Mouse (Mus musculus) embryonic facial prominence, embryonic 12.5 days (tissue): ENCODE data around the gene Vmn2r62. TPM values are rescaled to one million over a fixed set of nuclear protein-coding genes. Genes with fewer than 3 reads are reported as not detected.
"Not testable (repeated sequence)": the region's sequence is repeated elsewhere in the genome, so short reads cannot be mapped to it uniquely, and the experiment has no call there.

Experiments
- ATAC-seq: fragments of 200-750 bp; cut with Nextera tagmentation; 2 replicates; pipeline ENCODE4 v1.8.0; 2017; ENCODE audit not compliant: insufficient number of reproducible peaks, insufficient read depth, low FRiP score, low TSS enrichment
- H3K27ac ChIP-seq: fragments of 300-500 bp; sonication (generic); 2 replicates; pipeline ENCODE4 v1.5.1; 2016; ENCODE audit warnings: mild to moderate bottlenecking
- H3K27me3 ChIP-seq: fragments of 300-500 bp; sonication (generic); 2 replicates; pipeline ENCODE4 v1.6.1; 2016; ENCODE audit warnings: mild to moderate bottlenecking, moderate library complexity
- H3K36me3 ChIP-seq: fragments of 300-500 bp; sonication (generic); 2 replicates; pipeline ENCODE4 v1.6.1; 2016; ENCODE audit warnings: mild to moderate bottlenecking
- H3K4me1 ChIP-seq: fragments of 300-500 bp; sonication (generic); 2 replicates; pipeline ENCODE4 v1.6.1; 2016
- H3K4me2 ChIP-seq: fragments of 300-500 bp; sonication (generic); replicated peaks from 2 replicates; pipeline ENCODE4 v1.6.1; 2016; ENCODE audit warnings: mild to moderate bottlenecking, moderate library complexity
- H3K4me3 ChIP-seq: fragments of 300-500 bp; sonication (generic); 2 replicates; pipeline ENCODE4 v1.5.1; 2016; ENCODE audit warnings: mild to moderate bottlenecking
- H3K9ac ChIP-seq: fragments of 300-500 bp; sonication (generic); 2 replicates; pipeline ENCODE4 v1.6.1; 2016; ENCODE audit warnings: mild to moderate bottlenecking, moderate library complexity
- H3K9me3 ChIP-seq: fragments of 300-500 bp; sonication (generic); 2 replicates; pipeline ENCODE4 v1.6.1; 2016; ENCODE audit warnings: mild to moderate bottlenecking, moderate library complexity
- WGBS: fragments of 180-500 bp; shearing (Covaris S2); methylation state at CpG from one replicate; pipeline ENCODE4 v1.1.7; 2016; 5-methylcytosine and 5-hydroxymethylcytosine counted together
- polyA plus RNA-seq: library from polyadenylated mRNA; unstranded; fragments of >200 nt; fragmentation: Nextera tagmentation; extraction: Ambion mirVana; gene quantifications from 2 replicates; pipeline ENCODE4 v1.2.1, GENCODE M21; 2016

Vmn2r62 gene
- not detected in 2 replicates for polyA plus RNA-seq

DNA sequence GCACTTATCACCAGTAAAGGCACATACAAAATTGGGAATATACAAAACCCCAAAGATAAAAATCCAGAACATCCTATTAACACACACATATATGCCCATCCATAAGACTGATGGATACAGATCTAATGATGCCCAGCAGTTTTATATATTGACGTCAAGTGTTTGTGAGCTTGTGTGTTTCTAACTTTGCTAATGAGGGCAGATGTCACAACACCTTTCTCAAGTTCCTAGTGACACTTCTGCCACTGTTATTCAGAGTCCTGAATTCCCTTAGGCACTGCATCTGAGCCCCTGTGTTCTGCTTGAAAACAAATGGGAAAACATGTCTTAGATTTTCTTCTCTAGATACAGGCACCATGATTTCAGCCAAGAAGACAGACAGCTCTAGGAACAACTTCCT, at the start of gene Vmn2r62:
Gene Vmn2r62, minus strand, starts transcription at position 101 of the 400 bp plus-strand sequence.
- H3K36me3 ChIP-seq, H3K4me2 ChIP-seq, ATAC-seq, H3K4me3 ChIP-seq, H3K27ac ChIP-seq, H3K27me3 ChIP-seq, H3K4me1 ChIP-seq, H3K9me3 ChIP-seq, H3K9ac ChIP-seq: not testable (repeated sequence)
- no CpG with 5 or more reads among the region's 1 CpGs for WGBS

DNA sequence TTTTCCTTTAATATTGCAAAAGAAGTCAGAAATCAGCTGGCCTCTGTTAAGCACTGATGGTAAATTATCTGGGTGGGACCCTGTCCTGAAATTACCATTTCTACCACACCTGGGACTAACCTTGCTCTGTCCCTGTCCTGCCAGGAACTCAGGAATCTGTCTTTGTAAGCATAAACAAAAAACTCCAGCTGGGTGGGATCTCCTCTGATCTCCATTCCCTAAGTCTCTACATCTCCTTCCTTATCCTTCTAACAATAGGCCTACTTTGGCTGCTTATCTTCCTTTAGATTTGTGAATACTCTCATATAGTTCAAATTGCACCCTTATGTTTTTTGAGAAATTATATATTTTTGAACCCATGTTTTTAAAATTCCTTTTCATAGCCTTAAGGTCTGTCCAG, 45.0 kb upstream of the Vmn2r62 start:
- not testable (repeated sequence) for H3K27me3 ChIP-seq, H3K9ac ChIP-seq, H3K4me2 ChIP-seq, H3K36me3 ChIP-seq, ATAC-seq, H3K4me3 ChIP-seq, H3K27ac ChIP-seq, H3K9me3 ChIP-seq, H3K4me1 ChIP-seq

DNA sequence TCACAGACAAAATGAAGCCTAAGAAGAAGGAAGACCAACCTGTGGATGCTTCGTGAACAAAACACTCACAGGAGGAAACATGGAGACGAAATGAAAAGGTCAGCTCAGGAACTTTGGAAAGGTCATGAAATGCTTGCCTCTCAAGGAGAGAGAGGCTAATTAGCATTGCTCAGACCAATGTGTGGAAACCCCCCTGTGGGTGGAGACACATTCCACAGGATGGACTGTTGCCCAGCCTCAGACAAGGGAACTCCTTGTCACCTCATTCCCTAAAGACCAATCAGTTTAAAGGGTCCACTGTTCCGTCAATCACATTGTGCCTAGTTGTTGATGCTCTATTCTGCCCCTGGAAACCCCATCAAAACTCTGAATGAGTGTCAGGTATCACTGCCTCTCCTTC, 38.9 kb upstream of the Vmn2r62 start:
- ATAC-seq, result no peak
- Histone ChIP-seq H3K4me2 (no peak overlapping the region), H3K36me3 (no peaks in the 10 kb centered on the region), H3K4me3 (no peak overlapping the region), H3K27me3 (no peaks in the 10 kb centered on the region), H3K27ac (no peak overlapping the region), H3K9me3 (peaks cover 11% of the 10 kb centered on the region), H3K4me1 (no peaks in the 10 kb centered on the region), H3K9ac (no peak overlapping the region)
- WGBS, result 64% methylated on average over 3 of the region's 3 CpGs

DNA sequence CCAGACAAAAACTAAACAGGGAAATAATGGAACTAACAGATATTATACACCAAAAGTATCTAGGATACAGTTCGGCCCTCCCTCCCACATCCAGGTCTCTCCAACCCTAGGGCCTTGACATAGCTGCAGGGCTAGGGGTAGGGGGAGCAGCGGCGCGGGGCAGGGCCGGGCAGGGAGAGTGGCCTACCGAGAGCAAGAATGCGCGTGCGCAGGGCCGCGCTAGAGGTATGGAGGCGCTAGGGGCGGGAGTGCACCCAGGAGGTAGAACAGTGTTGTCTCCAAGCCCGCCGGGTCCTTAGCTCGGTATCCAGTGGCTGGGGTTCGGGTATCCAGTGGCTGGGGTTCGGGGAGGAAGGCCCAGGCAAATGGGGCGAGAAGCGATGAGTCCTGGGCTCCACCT, 43.5 kb downstream of the Vmn2r62 start:
- H3K4me2 ChIP-seq, result no peak overlapping the region
- no peaks in the 10 kb centered on the region for H3K27me3 ChIP-seq
- H3K9ac ChIP-seq, result no peak overlapping the region
- H3K4me1 ChIP-seq, result no peaks in the 10 kb centered on the region
- 0 out of 2 replicates have a peak, but pooled peaks cover 3% of the 10 kb centered on the region for H3K9me3 ChIP-seq
- no peak overlapping the region for H3K4me3 ChIP-seq
- no peak overlapping the region for H3K27ac ChIP-seq
- 50% methylated on average over 19 of the region's 20 CpGs for WGBS
- no peaks in the 10 kb centered on the region for H3K36me3 ChIP-seq
- ATAC-seq, result no peak

DNA sequence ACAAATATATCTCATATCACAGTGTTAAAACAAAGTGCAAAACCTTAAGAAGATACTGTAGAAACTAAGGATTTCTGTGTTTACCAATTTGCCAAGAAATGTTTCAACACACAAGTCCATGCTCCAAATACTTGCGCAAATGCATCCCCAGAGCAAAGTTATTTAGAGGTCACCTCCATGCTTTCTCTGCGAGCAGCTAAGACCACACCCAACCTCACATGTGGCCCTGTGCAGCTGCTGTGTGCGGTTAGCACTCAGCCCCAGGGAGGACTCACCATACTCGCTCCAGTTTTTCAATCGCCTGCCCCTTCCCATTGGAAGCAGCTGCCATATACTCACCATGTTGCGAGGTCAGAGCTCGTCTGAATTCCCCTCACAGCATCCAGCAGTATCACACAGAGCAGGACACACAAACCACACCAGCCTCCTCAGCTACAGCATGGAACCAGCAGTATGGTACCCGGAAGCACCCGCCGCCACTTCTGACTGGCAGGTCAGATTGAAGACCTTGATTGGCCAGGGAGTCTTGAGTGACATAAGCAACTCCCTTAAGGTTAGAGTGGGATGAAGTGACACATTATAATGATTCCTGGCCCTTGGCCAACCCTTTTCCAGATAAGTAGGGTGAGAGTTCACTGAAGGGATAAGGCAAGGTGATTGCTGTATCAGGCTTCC, 54.7 kb downstream of the Vmn2r62 start:
- H3K27me3 ChIP-seq, result no peaks in the 10 kb centered on the region
- no peak overlapping the region for H3K27ac ChIP-seq
- H3K9me3 ChIP-seq, result 0 out of 2 replicates have a peak, but pooled peaks cover 12% of the 10 kb centered on the region
- no peak overlapping the region for H3K4me3 ChIP-seq
- no peak for ATAC-seq
- no peak overlapping the region for H3K4me2 ChIP-seq
- H3K9ac ChIP-seq, result no peak overlapping the region
- no peaks in the 10 kb centered on the region for H3K4me1 ChIP-seq
- WGBS, result 82% methylated on average over 10 of the region's 10 CpGs
- no peaks in the 10 kb centered on the region for H3K36me3 ChIP-seq

- H3K4me3 ChIP-seq, H3K27me3 ChIP-seq, H3K4me1 ChIP-seq, H3K36me3 ChIP-seq, H3K9ac ChIP-seq, H3K4me2 ChIP-seq, H3K27ac ChIP-seq, ATAC-seq, H3K9me3 ChIP-seq: not testable (repeated sequence)
- 89% methylated on average over 4 of the region's 4 CpGs for WGBS
These were observed 66.4 kb downstream of the Vmn2r62 start, which contains the start of gene Gm17067 for GRCm38 (mm10) chr7:42726917-42727316. TSS of gene Gm17067 (minus strand) at chr7:42727017.

Other genes starting within 250 kb of the Vmn2r62 start
- gene Gm21028, start 214.9 kb downstream of the Vmn2r62 start, polyA plus RNA-seq, result not detected in 2 replicates
- 1.7 and 1.8 TPM in 2 replicates for gene Zfp977, start 201.0 kb downstream of the Vmn2r62 start, polyA plus RNA-seq
- gene Zfp976, start 150.9 kb downstream of the Vmn2r62 start, polyA plus RNA-seq, result 4.4 TPM in 2 replicates
- gene Zfp975, start 100.8 kb downstream of the Vmn2r62 start, polyA plus RNA-seq, result 8.7 and 9.8 TPM in 2 replicates
- gene Gm17067, start 66.5 kb downstream of the Vmn2r62 start, polyA plus RNA-seq, result not detected in 2 replicates
- not detected in 2 replicates for gene Gm2381, start 73.7 kb upstream of the Vmn2r62 start, polyA plus RNA-seq
- gene Vmn2r63, start 140.3 kb upstream of the Vmn2r62 start, polyA plus RNA-seq, result not detected in 2 replicates
- gene Gm9268, start 225.2 kb upstream of the Vmn2r62 start, polyA plus RNA-seq, result not detected in 2 replicates